Mouse (Mus musculus): ENCODE measurements around the gene Gm37240. TPM values are rescaled to one million over a fixed set of nuclear protein-coding genes. Genes with fewer than 3 reads are reported as not detected.
A peak's percentile ranks its signal among the peaks of the same experiment; 100 is the strongest.

Gene Gm37240
- polyA plus RNA-seq, 1 experiment, result 0.77 TPM

DNA sequence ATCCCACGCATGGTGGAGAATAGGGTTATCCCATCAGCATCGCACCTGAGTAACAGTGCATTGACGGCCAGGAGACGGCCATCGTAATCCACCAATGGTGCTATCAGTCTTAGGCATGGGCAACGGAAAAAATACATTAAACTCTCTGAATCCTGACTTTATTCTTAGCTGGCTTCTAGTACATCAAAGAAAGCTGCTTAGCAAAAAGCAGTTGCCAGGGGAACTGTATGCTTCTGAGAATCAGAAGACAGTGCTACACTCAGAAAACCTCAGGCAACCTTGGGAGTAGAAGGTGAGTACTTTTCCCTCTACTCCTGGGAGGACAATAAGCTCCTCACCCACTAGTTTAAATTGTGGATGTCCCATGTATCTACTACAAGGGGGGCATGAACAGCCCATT lies 219.6 kb downstream of the Gm37240 start:
- WGBS, result 96% methylated on average over 6 of the region's 6 CpGs
- no peak overlapping the region for H3K4me3 ChIP-seq (replicated peaks; ENCODE audit: insufficient read depth, low read depth, low read length)
- peaks cover 12% of the 10 kb centered on the region for H3K4me1 ChIP-seq (ENCODE audit: control insufficient read depth, insufficient read depth, low read length)
- no peak overlapping the region for H3K27ac ChIP-seq (ENCODE audit: insufficient read depth, low read length)
- TF ChIP-seq CTCF (IDR thresholded peaks at IDR 0.05; ENCODE audit: borderline replicate concordance, insufficient read depth, low read depth, low read length) (no peak), POLR2A (IDR thresholded peaks at IDR 0.05; ENCODE audit: borderline replicate concordance, insufficient read depth, low read length) (no peak)
- DNase-seq, result no peak
- no peaks in the 10 kb centered on the region for H3K27me3 ChIP-seq (ENCODE audit: control insufficient read depth, insufficient read depth, low read length)

DNA sequence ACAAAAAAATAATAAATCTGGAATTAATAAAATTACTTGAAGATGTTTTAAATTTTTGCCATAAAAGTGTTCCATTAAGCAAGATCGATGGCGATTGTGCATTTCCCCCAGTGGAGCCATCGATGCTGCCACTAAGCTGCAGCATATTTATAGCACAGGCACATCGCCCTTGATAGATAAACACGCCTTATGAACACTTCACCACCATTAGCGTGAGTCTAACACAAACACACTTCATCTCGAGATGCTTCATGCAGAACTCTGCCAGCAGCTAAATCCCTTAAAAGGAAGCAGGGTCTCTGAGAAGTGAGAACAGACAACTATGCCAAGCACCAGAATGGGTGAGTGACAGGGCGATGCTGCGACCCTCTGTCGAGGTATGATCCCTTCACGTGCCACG lies 220.6 kb downstream of the Gm37240 start:
- Histone ChIP-seq H3K27me3 (ENCODE audit: control insufficient read depth, insufficient read depth, low read length) (no peaks in the 10 kb centered on the region), H3K27ac (ENCODE audit: insufficient read depth, low read length) (no peak overlapping the region), H3K4me3 (replicated peaks; ENCODE audit: insufficient read depth, low read depth, low read length) (no peak overlapping the region), H3K4me1 (ENCODE audit: control insufficient read depth, insufficient read depth, low read length) (peaks cover 12% of the 10 kb centered on the region)
- DNase-seq, result no peak
- WGBS, result 82% methylated on average over 12 of the region's 12 CpGs
- TF ChIP-seq POLR2A (IDR thresholded peaks at IDR 0.05; ENCODE audit: borderline replicate concordance, insufficient read depth, low read length), result no peak
- TF ChIP-seq CTCF (IDR thresholded peaks at IDR 0.05; ENCODE audit: borderline replicate concordance, insufficient read depth, low read depth, low read length), result no peak

DNA sequence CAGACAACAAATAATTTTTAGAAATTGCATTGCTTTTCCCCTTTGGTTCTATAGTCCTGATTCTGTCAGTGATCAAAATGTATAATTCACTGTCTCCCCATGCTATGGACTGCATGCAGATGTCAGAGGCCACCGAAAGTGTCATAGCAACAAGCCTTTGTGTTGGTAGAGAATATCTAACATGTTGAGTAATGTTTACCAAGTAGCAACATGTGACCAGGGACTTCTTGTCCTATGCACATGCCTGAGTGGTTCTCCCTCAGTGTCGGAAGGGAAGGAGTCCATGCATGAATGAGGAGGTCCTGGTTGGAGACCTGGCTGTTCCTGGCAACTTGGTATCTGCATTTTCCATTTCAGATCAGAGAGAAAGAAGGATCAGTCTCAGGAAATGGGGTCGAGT lies 221.2 kb downstream of the Gm37240 start:
- H3K27me3 ChIP-seq (ENCODE audit: control insufficient read depth, insufficient read depth, low read length), result no peaks in the 10 kb centered on the region

DNA sequence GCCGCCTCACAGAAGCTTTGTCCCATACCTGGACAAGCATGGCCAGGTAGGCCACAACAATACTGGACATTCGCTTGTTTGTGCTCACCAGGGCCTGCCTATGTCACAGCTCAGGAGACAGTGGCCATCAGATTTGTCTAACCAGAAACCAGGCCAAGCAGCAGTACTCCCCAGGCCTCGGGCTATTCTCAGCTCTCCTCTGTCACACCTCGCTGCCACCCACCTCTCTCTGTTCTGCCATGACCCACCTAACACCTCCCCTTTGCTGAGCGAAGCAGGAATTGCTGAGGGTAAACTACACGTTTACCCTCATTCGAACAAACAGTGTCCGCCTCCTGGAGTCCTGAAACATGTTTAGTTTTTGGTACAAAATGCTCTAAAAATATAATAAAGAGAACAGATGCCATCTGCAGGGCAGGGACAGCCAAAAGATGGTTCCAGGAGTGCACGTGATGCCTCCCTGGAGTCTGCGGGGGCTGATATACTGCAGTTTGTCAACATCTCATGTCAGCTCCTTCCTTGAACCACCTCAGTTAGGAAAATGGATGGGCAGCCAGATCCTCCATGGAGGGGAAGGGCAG lies 222.6 kb downstream of the Gm37240 start:
- TF ChIP-seq POLR2A (IDR thresholded peaks at IDR 0.05; ENCODE audit: borderline replicate concordance, insufficient read depth, low read length), result no peak
- no peak for TF ChIP-seq CTCF (IDR thresholded peaks at IDR 0.05; ENCODE audit: borderline replicate concordance, insufficient read depth, low read depth, low read length)
- Histone ChIP-seq H3K27me3 (ENCODE audit: control insufficient read depth, insufficient read depth, low read length) (no peaks in the 10 kb centered on the region), H3K27ac (ENCODE audit: insufficient read depth, low read length) (peak overlapping the region; percentile 1; the same call in 1 of the 2 replicates), H3K4me3 (replicated peaks; ENCODE audit: insufficient read depth, low read depth, low read length) (no peak overlapping the region), H3K4me1 (ENCODE audit: control insufficient read depth, insufficient read depth, low read length) (peaks cover 14% of the 10 kb centered on the region)
- WGBS, result 22% methylated on average over 10 of the region's 10 CpGs
- DNase-seq, result peak; percentile 65 to 74

More for the DNA sequence above, 221.2 kb downstream of the Gm37240 start:
- 67% methylated on average over 3 of the region's 3 CpGs for WGBS
- Histone ChIP-seq H3K4me3 (replicated peaks; ENCODE audit: insufficient read depth, low read depth, low read length) (no peak overlapping the region), H3K4me1 (ENCODE audit: control insufficient read depth, insufficient read depth, low read length) (peaks cover 12% of the 10 kb centered on the region), H3K27ac (ENCODE audit: insufficient read depth, low read length) (no peak overlapping the region)
- no peak for DNase-seq
- TF ChIP-seq POLR2A (IDR thresholded peaks at IDR 0.05; ENCODE audit: borderline replicate concordance, insufficient read depth, low read length) (no peak), CTCF (IDR thresholded peaks at IDR 0.05; ENCODE audit: borderline replicate concordance, insufficient read depth, low read depth, low read length) (no peak)

DNA sequence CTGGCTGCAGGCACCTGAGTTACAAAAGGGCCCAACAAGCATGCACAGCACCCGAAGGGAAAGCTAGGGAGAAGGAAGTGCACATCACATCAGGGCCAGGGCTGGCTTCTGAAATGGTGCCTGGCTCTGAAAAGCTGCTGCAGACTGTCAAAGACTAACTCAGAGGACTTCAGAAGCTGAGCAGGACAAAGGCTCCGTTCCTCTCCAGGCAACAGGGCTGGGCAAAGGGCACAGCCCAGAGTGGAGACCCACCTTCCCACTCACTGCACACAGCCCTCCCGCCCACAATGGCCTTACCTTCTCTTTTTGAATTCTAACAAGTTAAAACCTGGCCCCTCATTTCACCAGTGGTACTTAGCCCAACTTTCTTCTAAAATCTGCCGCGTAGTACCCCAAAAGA lies 223.5 kb downstream of the Gm37240 start:
- TF ChIP-seq CTCF (IDR thresholded peaks at IDR 0.05; ENCODE audit: borderline replicate concordance, insufficient read depth, low read depth, low read length) (no peak), POLR2A (IDR thresholded peaks at IDR 0.05; ENCODE audit: borderline replicate concordance, insufficient read depth, low read length) (no peak)
- 97% methylated on average over 5 of the region's 5 CpGs for WGBS
- H3K27me3 ChIP-seq (ENCODE audit: control insufficient read depth, insufficient read depth, low read length), result no peaks in the 10 kb centered on the region
- H3K4me3 ChIP-seq (replicated peaks; ENCODE audit: insufficient read depth, low read depth, low read length), result no peak overlapping the region
- DNase-seq, result no peak
- peaks cover 18% of the 10 kb centered on the region for H3K4me1 ChIP-seq (ENCODE audit: control insufficient read depth, insufficient read depth, low read length)
- H3K27ac ChIP-seq (ENCODE audit: insufficient read depth, low read length), result no peak overlapping the region

DNA sequence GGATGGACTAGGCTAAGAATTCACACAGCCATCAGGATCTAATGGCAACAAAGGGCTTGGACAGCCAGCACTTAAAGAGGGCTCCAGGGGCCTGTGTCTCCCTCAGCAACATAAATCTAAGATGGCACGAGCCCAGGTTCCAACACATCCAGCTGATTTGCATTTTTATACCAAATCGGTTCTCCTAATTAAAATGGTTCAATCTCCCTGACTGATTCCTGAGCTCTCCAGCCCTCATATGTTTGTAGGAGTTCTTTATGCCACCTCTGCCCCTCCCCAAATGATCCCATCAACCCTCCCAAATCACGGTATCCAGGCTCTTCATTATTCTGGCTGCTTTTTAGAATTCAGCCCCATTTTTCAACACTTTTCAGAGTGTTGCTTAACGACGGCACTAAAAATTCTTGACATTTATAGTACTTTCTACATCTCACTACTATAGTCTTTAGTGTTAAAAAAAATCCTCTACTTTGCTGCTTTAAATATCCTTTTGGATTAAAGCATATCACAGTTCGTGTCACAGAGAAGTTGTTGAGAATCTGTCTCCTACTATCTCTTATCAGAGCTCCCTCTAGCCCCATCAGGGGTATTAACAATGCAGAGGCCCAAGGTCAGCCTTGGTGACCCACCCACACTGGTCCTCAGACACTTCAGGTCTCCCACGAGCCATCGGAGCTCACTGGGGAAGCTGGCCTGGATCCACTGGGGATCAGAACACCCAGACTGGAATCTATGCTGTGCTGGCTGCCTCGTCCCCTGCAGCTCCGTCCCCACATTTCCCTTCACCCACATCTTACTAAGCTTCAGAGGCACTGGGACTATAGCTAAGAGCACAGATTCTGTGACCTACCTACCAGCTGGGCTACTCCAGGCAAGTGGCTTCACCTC lies 225.1 kb downstream of the Gm37240 start:
- DNase-seq, result no peak
- WGBS, result 81% methylated on average over 10 of the region's 10 CpGs
- no peak for TF ChIP-seq CTCF (IDR thresholded peaks at IDR 0.05; ENCODE audit: borderline replicate concordance, insufficient read depth, low read depth, low read length)
- Histone ChIP-seq H3K27me3 (ENCODE audit: control insufficient read depth, insufficient read depth, low read length) (no peaks in the 10 kb centered on the region), H3K27ac (ENCODE audit: insufficient read depth, low read length) (no peak overlapping the region), H3K4me3 (replicated peaks; ENCODE audit: insufficient read depth, low read depth, low read length) (no peak overlapping the region), H3K4me1 (ENCODE audit: control insufficient read depth, insufficient read depth, low read length) (peaks cover 18% of the 10 kb centered on the region)

DNA sequence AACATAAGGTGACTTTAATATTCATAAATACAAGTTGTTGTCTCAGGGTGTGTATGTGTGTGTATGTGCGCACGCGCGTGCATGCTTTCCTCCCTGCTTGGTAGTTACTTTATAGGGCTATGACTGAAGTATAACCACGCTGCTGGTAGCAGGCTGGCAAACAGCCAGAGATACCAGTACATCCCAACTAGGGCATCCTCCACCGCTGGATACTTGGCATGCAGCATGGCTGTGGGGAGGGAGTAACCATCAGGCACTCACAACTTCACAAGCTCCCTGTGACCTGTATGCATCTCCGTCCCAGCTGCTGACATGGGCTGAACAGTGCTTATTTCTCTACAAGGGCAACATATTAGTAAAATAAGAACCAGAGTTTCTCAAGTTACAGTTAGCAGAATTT lies 227.6 kb downstream of the Gm37240 start:
- Histone ChIP-seq H3K4me1 (ENCODE audit: control insufficient read depth, insufficient read depth, low read length) (peaks cover 12% of the 10 kb centered on the region), H3K27me3 (ENCODE audit: control insufficient read depth, insufficient read depth, low read length) (no peaks in the 10 kb centered on the region), H3K27ac (ENCODE audit: insufficient read depth, low read length) (no peak overlapping the region), H3K4me3 (replicated peaks; ENCODE audit: insufficient read depth, low read depth, low read length) (no peak overlapping the region)
- 75% methylated on average over 7 of the region's 7 CpGs for WGBS
- TF ChIP-seq CTCF (IDR thresholded peaks at IDR 0.05; ENCODE audit: borderline replicate concordance, insufficient read depth, low read depth, low read length) (no peak), POLR2A (IDR thresholded peaks at IDR 0.05; ENCODE audit: borderline replicate concordance, insufficient read depth, low read length) (no peak)
- DNase-seq, result peak; percentile 53 to 72

DNA sequence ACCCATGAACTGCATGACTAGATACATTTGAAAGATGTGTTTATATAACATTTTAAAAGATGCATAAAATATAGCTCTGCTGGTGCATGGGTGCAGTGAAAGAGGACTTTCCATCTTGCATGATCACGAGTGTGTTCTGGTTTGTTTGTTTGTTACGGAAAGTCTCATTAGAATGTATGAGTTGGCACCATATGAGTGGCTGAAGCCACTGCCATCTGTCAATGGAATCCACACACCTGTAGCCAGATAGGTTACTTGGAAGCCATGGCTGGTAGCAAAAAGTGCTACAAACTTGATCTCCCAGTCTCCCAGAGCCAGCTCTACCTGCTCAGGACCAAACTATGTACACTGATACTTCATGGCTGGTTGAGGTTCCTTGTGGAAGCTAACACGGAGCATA lies 231.8 kb downstream of the Gm37240 start:
- TF ChIP-seq POLR2A (IDR thresholded peaks at IDR 0.05; ENCODE audit: borderline replicate concordance, insufficient read depth, low read length), result no peak
- no peak for TF ChIP-seq CTCF (IDR thresholded peaks at IDR 0.05; ENCODE audit: borderline replicate concordance, insufficient read depth, low read depth, low read length)
- WGBS, result 51% methylated on average over 3 of the region's 3 CpGs
- no peak overlapping the region for H3K27ac ChIP-seq (ENCODE audit: insufficient read depth, low read length)

More for the DNA sequence above, 231.8 kb downstream of the Gm37240 start:
- Histone ChIP-seq H3K4me1 (ENCODE audit: control insufficient read depth, insufficient read depth, low read length) (peaks cover 6% of the 10 kb centered on the region), H3K27me3 (ENCODE audit: control insufficient read depth, insufficient read depth, low read length) (no peaks in the 10 kb centered on the region), H3K4me3 (replicated peaks; ENCODE audit: insufficient read depth, low read depth, low read length) (no peak overlapping the region)
- peak in 1 of 2 experiments; percentile 63 for DNase-seq
